Mouse (Mus musculus): ENCODE measurements around the gene Rasgrp4. TPM values are rescaled to one million over a fixed set of nuclear protein-coding genes. Genes with fewer than 3 reads are reported as not detected.

Rasgrp4 gene
- total RNA-seq, 1 experiment from 2014 or later = 2.2 TPM

GRCm38 (mm10) chr7:29146625-29147367 lies 12.1 kb downstream of the Rasgrp4 start:
- no peak for DNase-seq

DNA sequence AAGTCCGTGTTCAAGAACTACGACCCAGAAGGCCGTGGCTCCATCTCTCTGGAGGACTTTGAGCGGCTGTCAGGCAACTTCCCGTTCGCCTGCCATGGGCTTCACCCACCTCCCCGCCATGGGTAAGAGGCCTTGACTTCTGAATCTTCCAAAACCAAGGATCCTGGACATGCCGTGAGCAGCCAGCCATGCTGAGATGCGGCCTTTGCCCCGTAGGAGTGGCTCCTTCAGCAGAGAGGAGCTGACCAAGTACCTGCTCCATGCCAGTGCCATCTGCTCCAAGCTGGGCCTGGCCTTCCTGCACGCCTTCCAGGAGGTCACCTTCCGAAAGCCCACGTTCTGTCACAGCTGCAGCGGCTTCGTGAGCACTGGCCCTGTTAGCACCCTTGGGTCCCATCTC lies 14.1 kb downstream of the Rasgrp4 start:
- no peak for DNase-seq

DNA sequence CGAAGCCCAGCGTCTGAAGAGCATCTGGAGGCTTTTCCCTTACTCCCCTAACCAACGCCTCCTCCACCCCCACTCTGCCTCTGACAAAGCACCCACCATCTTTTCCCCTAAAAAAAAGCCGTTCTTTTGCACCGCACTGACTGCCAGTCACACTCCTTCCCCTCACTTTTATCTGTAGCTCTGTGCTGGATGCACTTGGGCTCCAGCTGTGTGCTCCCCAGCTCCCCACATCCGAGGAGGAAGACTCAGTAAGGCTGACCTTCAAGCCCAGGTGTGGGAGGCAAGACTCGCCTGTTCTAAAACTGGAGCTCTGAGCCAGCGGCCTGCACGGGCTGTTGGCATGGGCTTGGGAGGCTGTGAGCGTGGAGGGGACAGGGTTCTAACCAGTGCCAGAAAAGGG lies 16.8 kb downstream of the Rasgrp4 start:
- no peak for DNase-seq

GRCm38 (mm10) chr7:29154018-29154720 lies 19.5 kb downstream of the Rasgrp4 start:
- DNase-seq = no peak

DNA sequence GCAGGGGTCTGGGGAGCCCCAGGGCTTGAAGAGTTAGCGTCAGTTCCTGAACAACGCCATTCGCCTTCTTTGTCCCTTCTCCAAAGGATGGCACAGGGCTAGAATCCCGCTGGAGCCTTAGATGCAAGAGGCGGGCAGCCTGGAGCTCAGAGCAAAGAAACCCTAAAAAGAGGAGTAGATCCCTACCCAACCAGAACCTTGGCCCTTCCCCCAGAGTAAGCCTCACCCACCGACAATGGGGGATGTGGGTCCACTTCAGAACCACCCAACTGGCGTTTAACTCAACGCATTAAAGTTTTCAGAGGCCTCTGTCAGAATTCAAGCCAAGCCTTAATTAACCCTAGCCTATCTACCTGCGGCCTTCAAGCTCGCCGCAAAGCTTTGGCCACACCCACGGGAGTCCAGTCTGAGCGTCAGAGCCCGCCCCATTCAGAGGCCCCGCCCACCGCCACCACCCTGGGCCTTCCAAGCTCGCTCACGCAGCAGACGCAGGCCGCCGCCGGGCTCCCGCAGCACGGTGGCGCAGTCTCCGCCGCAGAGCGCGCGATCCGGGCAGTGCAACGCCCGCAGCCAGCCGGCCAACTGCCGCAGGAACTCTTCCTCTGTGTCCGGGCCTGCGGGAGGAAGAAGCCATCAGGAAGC lies 20.7 kb downstream of the Rasgrp4 start:
- DNase-seq = peak; percentile 95

DNA sequence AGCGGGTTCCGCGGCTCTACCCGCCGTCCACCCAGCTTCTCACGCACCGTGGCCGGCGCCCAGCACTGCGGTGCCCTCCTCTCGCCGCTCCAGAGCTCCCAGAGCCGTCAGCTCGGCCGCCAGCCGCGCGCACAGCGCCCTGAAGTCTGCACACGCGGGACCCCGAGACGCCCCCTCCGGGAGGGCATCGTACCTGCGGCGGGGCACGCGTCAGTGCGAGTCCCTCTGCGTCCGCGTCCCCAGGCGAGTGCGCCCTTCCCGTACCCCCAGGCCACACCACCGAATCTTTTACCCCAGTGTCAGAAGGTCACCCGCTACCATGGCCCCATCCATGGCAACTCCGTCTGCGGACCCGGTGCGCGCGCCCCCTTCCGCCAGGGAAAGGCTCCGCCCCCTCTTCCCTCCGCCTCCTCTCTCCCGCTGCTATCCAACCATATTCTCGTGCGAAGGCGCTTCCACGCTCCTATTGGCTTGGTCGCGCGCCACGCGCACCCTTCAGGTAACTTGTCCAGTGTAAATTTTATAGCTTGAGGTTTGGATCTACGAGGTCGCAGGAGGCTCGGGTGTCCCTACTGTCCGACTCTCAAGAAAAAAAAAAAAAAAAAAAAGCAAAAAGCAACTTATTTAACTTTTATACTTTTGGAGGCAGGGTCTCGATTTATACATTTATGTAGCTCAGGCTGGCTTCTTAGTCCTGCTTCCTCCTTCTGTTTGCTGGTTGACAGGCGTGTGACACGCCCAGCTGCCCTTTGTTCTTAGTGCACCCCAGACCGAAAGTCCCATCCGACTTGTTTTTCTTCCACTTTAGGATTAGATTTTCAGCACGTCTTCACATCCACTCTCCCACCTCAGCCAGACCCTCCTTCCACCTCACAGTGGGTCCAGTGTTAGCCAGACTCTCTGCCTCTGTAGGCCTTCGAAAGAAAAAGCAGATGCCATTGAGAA lies 21.5 kb downstream of the Rasgrp4 start, which contains the start of gene Fam98c:
Gene Fam98c (minus strand): TSS at position 397 of the 945 bp plus-strand sequence.
- peak; percentile 91 for DNase-seq

GRCm38 (mm10) chr7:29158264-29158663 lies 23.6 kb downstream of the Rasgrp4 start:
- DNase-seq = no peak

- DNase-seq = no peak
Measured at GRCm38 (mm10) chr7:29162294-29162693, 27.6 kb downstream of the Rasgrp4 start.

DNA sequence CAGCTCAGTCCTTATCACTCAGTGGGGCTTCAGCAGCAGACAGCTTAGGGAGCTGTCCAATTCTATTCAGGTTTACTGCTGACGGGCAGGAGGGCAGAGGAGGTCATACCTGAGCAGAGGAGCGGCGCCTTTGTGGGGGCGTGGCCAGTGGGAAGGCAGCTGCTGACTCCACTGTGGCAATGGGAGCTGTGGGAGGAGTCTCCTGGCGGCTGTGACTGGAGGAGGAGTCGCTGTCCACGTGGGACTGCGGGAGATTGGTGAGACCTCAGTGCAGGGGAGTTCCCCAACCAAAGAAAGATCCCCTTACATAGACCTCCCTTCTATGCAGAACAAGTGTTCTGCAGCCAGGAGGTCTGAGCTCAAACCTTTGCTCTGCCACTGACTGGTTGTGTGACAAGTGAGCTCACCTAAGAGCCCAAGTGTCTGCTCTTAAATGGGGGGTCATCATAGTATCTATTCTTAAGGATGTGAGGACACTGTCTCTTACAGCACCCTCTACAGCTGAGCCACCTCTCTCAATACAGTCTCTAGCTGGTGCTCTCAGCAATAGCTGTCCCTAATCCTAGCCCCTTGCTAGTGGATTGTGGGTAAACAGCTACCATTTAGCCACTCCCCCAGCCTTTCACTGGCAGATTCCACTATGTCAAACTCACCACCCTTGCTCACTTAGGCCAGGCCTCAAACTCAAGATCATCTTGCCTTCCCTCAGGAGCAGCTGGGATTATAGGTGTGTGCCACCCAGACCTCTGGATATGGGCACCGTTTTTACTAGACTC lies 28.3 kb downstream of the Rasgrp4 start:
- DNase-seq = peak; percentile 57

- no peak for DNase-seq
Measured at GRCm38 (mm10) chr7:29167656-29168055, 33.0 kb downstream of the Rasgrp4 start.

GRCm38 (mm10) chr7:29168121-29168695 lies 33.6 kb downstream of the Rasgrp4 start:
- DNase-seq = no peak

DNA sequence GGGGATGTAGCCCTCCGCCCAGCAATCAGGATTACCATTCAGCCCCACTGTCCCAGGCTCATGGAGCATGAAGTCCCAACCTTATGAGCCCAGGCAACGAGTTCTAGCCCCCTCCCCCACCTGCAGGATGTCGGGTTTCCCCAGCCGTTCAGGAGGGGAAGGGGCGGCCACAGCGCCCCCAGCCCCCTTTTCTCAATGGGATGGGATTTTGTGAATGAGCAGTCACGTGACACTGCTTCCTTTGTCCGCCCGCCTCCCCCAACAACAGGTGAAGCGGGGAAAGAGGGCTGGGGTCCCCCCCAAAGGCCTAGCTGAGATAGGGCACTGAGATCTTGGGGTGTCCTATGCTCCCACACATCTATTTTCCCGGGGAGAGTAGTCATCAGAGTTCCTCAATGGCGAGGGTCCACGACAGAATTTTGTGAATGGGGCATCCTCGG lies 34.2 kb downstream of the Rasgrp4 start:
- DNase-seq = no peak

GRCm38 (mm10) chr7:29169231-29170065 lies 34.8 kb downstream of the Rasgrp4 start:
- peak; percentile 89 for DNase-seq

GRCm38 (mm10) chr7:29170066-29170754 lies 35.6 kb downstream of the Rasgrp4 start, which contains the start of the genes Ggn and Spred3:
Gene Ggn, plus strand, starts transcription at chr7:29170210.
Gene Spred3, minus strand, starts transcription at chr7:29170411.
- peak; percentile 88 for DNase-seq

GRCm38 (mm10) chr7:29170755-29171561 lies 36.3 kb downstream of the Rasgrp4 start:
- peak; percentile 51 for DNase-seq

DNA sequence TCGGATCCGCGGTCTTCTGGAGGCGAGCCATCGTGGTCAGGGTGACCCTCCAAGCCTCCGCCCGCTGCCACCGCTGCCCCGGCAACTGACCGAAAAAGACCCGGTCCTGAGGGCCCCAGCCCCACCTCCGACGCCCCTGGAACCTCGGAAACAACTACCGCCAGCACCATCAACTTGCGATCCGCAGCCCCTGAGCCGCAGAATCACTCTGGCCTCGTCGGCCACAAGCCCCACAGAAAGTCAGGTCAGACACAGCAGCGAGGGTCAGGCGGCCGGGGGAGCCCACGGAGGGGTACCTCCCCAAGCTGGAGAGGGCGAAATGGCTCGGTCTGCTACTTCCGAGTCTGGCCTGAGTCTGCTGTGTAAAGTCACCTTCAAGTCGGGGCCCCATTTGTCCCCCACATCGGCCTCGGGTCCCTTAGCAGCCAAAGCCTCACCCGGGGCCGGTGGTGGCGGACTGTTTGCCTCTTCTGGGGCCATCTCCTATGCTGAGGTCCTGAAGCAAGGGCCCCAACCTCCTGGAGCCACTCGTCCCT lies 37.0 kb downstream of the Rasgrp4 start:
- DNase-seq = no peak

- DNase-seq = no peak
Measured at GRCm38 (mm10) chr7:29172390-29173016, 37.9 kb downstream of the Rasgrp4 start.

Data from adrenal gland, postnatal 14 days (tissue).